ENCODE assay signal across 11 mouse cellular contexts in genomic region chr8:120616663-120617626, GRCm38 (mm10). TPM values are rescaled to one million over a fixed set of nuclear protein-coding genes. Genes with fewer than 3 reads are reported as not detected.
A peak's percentile ranks its signal among the peaks of the same experiment; 100 is the strongest.
DNase-seq lines count a peak whose midpoint lies in the region; ATAC-seq lines count a peak whose summit lies in the region.
"Had no signal": no experiment of that assay in that cellular context is flagged by ENCODE, and none has a peak within 500 bp of the region (broad histone marks: within the 10 kb centered on the region; RNA-seq: fewer than 3 reads in every experiment).

No protein-coding gene starts in this region.

- no peaks in the 10 kb centered on the region for H3K36me3 ChIP-seq in forebrain, embryonic 15.5 days
- H3K36me3 ChIP-seq in midbrain, embryonic 12.5 days = no peaks in the 10 kb centered on the region

- 19% methylated on average over 7 of the region's 8 CpGs for WGBS in forebrain, embryonic 15.5 days
- 12% methylated on average over 7 of the region's 8 CpGs for WGBS in midbrain, embryonic 12.5 days

- DNase-seq in adrenal gland, postnatal 10 days = peak; percentile 30
- no peak for DNase-seq in adrenal gland, adult (ENCODE audit: inconsistent age in 2 of 2, low spot score in 1 of 2)
- peak; percentile 55 for DNase-seq in NIH3T3 (ENCODE audit: low read depth)
- DNase-seq in gastrocnemius, postnatal 10 days = no peak
- DNase-seq: kidney, adult 2 months; lung, embryonic 14.5 days had no signal

- no peaks in the 10 kb centered on the region for H3K9me3 ChIP-seq in forebrain, embryonic 15.5 days
- H3K9me3 ChIP-seq in midbrain, embryonic 12.5 days = no peaks in the 10 kb centered on the region

- no peak overlapping the region for H3K4me3 ChIP-seq in forebrain, embryonic 15.5 days
- no peak overlapping the region for H3K4me3 ChIP-seq in midbrain, embryonic 12.5 days

- peaks cover 27% of the 10 kb centered on the region for H3K4me1 ChIP-seq in forebrain, embryonic 15.5 days
- peaks cover 37% of the 10 kb centered on the region for H3K4me1 ChIP-seq in midbrain, embryonic 12.5 days

- peak overlapping the region; percentile 62 for H3K27ac ChIP-seq in forebrain, embryonic 15.5 days (replicated peaks)
- peak overlapping the region; percentile 83 for H3K27ac ChIP-seq in midbrain, embryonic 12.5 days (replicated peaks)

- no peak overlapping the region for H3K9ac ChIP-seq in forebrain, embryonic 15.5 days (replicated peaks)
- peak overlapping the region; percentile 21; the same call in 1 of the 2 replicates for H3K9ac ChIP-seq in midbrain, embryonic 12.5 days (replicated peaks)
- H3K9ac ChIP-seq: lung, embryonic 14.5 days had no signal

- no peaks in the 10 kb centered on the region for H3K27me3 ChIP-seq in forebrain, embryonic 15.5 days
- H3K27me3 ChIP-seq in midbrain, embryonic 12.5 days = 0 out of 2 replicates have a peak, but pooled peaks cover 2% of the 10 kb centered on the region

- ATAC-seq in forebrain, embryonic 15.5 days (replicated peaks) = peak; percentile 38; the same call in 1 of the 2 replicates
- peak; percentile 81 for ATAC-seq in midbrain, embryonic 12.5 days (ENCODE audit: low FRiP score, low read depth)
- no peak for ATAC-seq in monocyte, adult 5-6 weeks (replicated peaks; ENCODE audit: insufficient number of reproducible peaks, low FRiP score, low TSS enrichment, poor library complexity, severe bottlenecking)
- no peak for ATAC-seq in megakaryocyte-erythroid progenitor cell, adult 5-6 weeks (replicated peaks; ENCODE audit: low FRiP score, low TSS enrichment, poor library complexity, severe bottlenecking)

- no peak overlapping the region for H3K4me2 ChIP-seq in forebrain, embryonic 15.5 days (replicated peaks)
- H3K4me2 ChIP-seq in midbrain, embryonic 12.5 days (replicated peaks) = peak overlapping the region; percentile 9; the same call in 1 of the 2 replicates
- H3K4me2 ChIP-seq: lung, embryonic 14.5 days had no signal

RNA-seq across cellular contexts. Expression of gene Gins2, which starts 27.8 kb away (rescaled TPM):
- total RNA-seq in adrenal gland, postnatal 10 days (2021) = 10 to 100 TPM; 18.6 to 19.0 TPM
- 27.1 and 34.2 TPM in 2 replicates for polyA plus RNA-seq in forebrain, embryonic 15.5 days (2015; fragmentation: Nextera tagmentation; extraction: Ambion mirVana)
- polyA plus RNA-seq in midbrain, embryonic 12.5 days (2016; fragmentation: Nextera tagmentation; extraction: Ambion mirVana) = 73.7 and 84.8 TPM in 2 replicates
- total RNA-seq in gastrocnemius, postnatal 10 days (2021) = 1 to 10 TPM; 8.6 to 9.1 TPM
- 1.1 to 3.2 TPM (median 1.3 TPM) in 3 replicates for total RNA-seq in monocyte, adult 5-6 weeks (2017)
- 76.6 and 99.8 TPM in 2 replicates for total RNA-seq in megakaryocyte-erythroid progenitor cell, adult 5-6 weeks (2014; fragmentation: Nextera tagmentation)
- 43.8 and 62.0 TPM in 2 replicates for total RNA-seq in megakaryocyte-erythroid progenitor cell, adult 5-6 weeks (2017)

RNA-seq across cellular contexts. Expression of gene 1190005I06Rik, which starts 30.5 kb away (rescaled TPM):
- 10 to 100 TPM; 28.3 to 32.8 TPM for total RNA-seq in adrenal gland, postnatal 10 days (2021)
- polyA plus RNA-seq in forebrain, embryonic 15.5 days (2015; fragmentation: Nextera tagmentation; extraction: Ambion mirVana) = 8.3 and 11.3 TPM in 2 replicates
- polyA plus RNA-seq in midbrain, embryonic 12.5 days (2016; fragmentation: Nextera tagmentation; extraction: Ambion mirVana) = 5.2 and 5.7 TPM in 2 replicates
- total RNA-seq in gastrocnemius, postnatal 10 days (2021) = 1 to 10 TPM in 1 of 2 experiments, under 1 TPM in 1; 0.65 to 1.3 TPM
- total RNA-seq in monocyte, adult 5-6 weeks (2017) = not detected in 3 replicates
- not detected in 2 replicates for total RNA-seq in megakaryocyte-erythroid progenitor cell, adult 5-6 weeks (2014; fragmentation: Nextera tagmentation)
- not detected in 2 replicates for total RNA-seq in megakaryocyte-erythroid progenitor cell, adult 5-6 weeks (2017)

RNA-seq across cellular contexts. Expression of gene Gm27021, which starts 50.9 kb away (rescaled TPM):
- not detected for total RNA-seq in adrenal gland, postnatal 10 days (2021)
- polyA plus RNA-seq in forebrain, embryonic 15.5 days (2015; fragmentation: Nextera tagmentation; extraction: Ambion mirVana) = 6.6 and 7.3 TPM in 2 replicates
- 2.1 and 3.0 TPM in 2 replicates for polyA plus RNA-seq in midbrain, embryonic 12.5 days (2016; fragmentation: Nextera tagmentation; extraction: Ambion mirVana)
- total RNA-seq in gastrocnemius, postnatal 10 days (2021) = not detected
- not detected in 3 replicates for total RNA-seq in monocyte, adult 5-6 weeks (2017)
- total RNA-seq in megakaryocyte-erythroid progenitor cell, adult 5-6 weeks (2014; fragmentation: Nextera tagmentation) = not detected in 2 replicates
- total RNA-seq in megakaryocyte-erythroid progenitor cell, adult 5-6 weeks (2017) = not detected in 2 replicates
- total RNA-seq: common myeloid progenitor, adult 5-6 weeks had no signal
- polyA plus RNA-seq: kidney, adult 2 months had no signal

RNA-seq across cellular contexts. Expression of gene Cox4i1, which starts 51.1 kb away (rescaled TPM):
- total RNA-seq in adrenal gland, postnatal 10 days (2021) = 1,000 to 10,000 TPM; 2,747 to 2,903 TPM
- polyA plus RNA-seq in forebrain, embryonic 15.5 days (2015; fragmentation: Nextera tagmentation; extraction: Ambion mirVana) = 971 and 990 TPM in 2 replicates
- 895 and 905 TPM in 2 replicates for polyA plus RNA-seq in midbrain, embryonic 12.5 days (2016; fragmentation: Nextera tagmentation; extraction: Ambion mirVana)
- 1,000 to 10,000 TPM; 1,346 to 1,605 TPM for total RNA-seq in gastrocnemius, postnatal 10 days (2021)
- 315 to 382 TPM (median 356 TPM) in 3 replicates for total RNA-seq in monocyte, adult 5-6 weeks (2017)
- total RNA-seq in megakaryocyte-erythroid progenitor cell, adult 5-6 weeks (2014; fragmentation: Nextera tagmentation) = 1,045 and 1,237 TPM in 2 replicates
- 386 and 612 TPM in 2 replicates for total RNA-seq in megakaryocyte-erythroid progenitor cell, adult 5-6 weeks (2017)

RNA-seq across cellular contexts. Expression of gene Emc8, which starts 51.4 kb away (rescaled TPM):
- total RNA-seq in adrenal gland, postnatal 10 days (2021) = 100 to 1,000 TPM; 113 to 117 TPM
- 168 and 178 TPM in 2 replicates for polyA plus RNA-seq in forebrain, embryonic 15.5 days (2015; fragmentation: Nextera tagmentation; extraction: Ambion mirVana)
- 215 and 235 TPM in 2 replicates for polyA plus RNA-seq in midbrain, embryonic 12.5 days (2016; fragmentation: Nextera tagmentation; extraction: Ambion mirVana)
- total RNA-seq in gastrocnemius, postnatal 10 days (2021) = 10 to 100 TPM; 42.7 to 47.2 TPM
- total RNA-seq in monocyte, adult 5-6 weeks (2017) = 12.1 to 40.3 TPM (median 26.7 TPM) in 3 replicates
- 32.8 and 36.5 TPM in 2 replicates for total RNA-seq in megakaryocyte-erythroid progenitor cell, adult 5-6 weeks (2014; fragmentation: Nextera tagmentation)
- total RNA-seq in megakaryocyte-erythroid progenitor cell, adult 5-6 weeks (2017) = 69.8 and 87.1 TPM in 2 replicates

Comparison
In these comparisons a context has a peak if more than half of its experiments do, and no peak if none do; other contexts are left out.
1. DNase-seq: peak in adrenal gland, postnatal 10 days (single experiment) and NIH3T3 (single experiment); none in adrenal gland, adult (0 of 2) and gastrocnemius, postnatal 10 days (single experiment).
2. ATAC-seq: peak in forebrain, embryonic 15.5 days (single experiment) and midbrain, embryonic 12.5 days (single experiment); none in monocyte, adult 5-6 weeks (single experiment) and megakaryocyte-erythroid progenitor cell, adult 5-6 weeks (single experiment).
3. RNA of gene 1190005I06Rik, which starts 30.5 kb away (total RNA-seq): 28.3 to 32.8 TPM in adrenal gland, postnatal 10 days; 0.65 to 1.3 TPM in gastrocnemius, postnatal 10 days, not detected in monocyte, adult 5-6 weeks and not detected in megakaryocyte-erythroid progenitor cell, adult 5-6 weeks; every median in the first group is over 10 times any median in the second.